Mouse (Mus musculus) E14TG2a.4 (cell line): ENCODE results near the gene Me3.

ENCODE experiments used
- CTCF ChIP-seq: conservative IDR thresholded peaks from 2 replicates; pipeline ENCODE4 v1.5.1; 2014; ENCODE audit warnings: low read length
- NANOG ChIP-seq: IDR thresholded peaks from 2 replicates; pipeline ENCODE4 v1.6.1; 2014; ENCODE audit warnings: borderline replicate concordance, low read length, mixed read lengths
- POU5F1 ChIP-seq: IDR thresholded peaks from 2 replicates; pipeline ENCODE4 v1.6.1; 2014; ENCODE audit warnings: low read length, borderline replicate concordance

DNA sequence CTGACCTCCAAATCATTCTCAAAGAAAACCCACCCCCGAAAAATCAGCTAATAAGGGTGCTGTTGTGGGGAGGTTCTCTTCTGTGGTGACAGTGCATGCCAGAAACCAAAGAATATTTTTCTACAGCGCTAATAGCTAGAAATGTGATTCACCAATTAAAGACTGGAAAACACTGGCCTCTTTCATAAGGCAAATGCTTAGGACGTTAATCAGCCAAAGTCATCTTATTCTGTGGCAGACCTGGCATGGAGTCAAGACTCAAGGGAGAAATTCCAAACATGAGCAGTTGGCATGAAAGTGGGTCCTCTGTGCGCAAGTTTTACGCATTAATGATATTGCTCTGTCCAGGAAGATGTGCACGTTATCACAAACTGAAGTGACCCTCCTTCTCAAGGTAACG is 21.0 kb upstream of the Me3 start:
- TF ChIP-seq CTCF: no peak
- no peak for TF ChIP-seq NANOG
- no peak for TF ChIP-seq POU5F1
